Mouse (Mus musculus) stomach, postnatal 0 days (tissue): Measurements from ENCODE around the gene Sowaha. TPM values are rescaled to one million over a fixed set of nuclear protein-coding genes. Genes with fewer than 3 reads are reported as not detected.

Experiments used
- ATAC-seq: fragments of 200-750 bp; cut with Nextera tagmentation; 2 replicates; pipeline ENCODE4 v1.8.0; 2017; ENCODE audit not compliant: low FRiP score, low TSS enrichment
- DNase-seq: peaks from one replicate; pipeline ENCODE4 v3.0.0-alpha.2; 2016; ENCODE audit warnings: low spot score
- H3K27ac ChIP-seq: fragments of 300-500 bp; sonication (generic); replicated peaks from 2 replicates; pipeline ENCODE4 v1.5.1; 2014; ENCODE audit warnings: mild to moderate bottlenecking, control low read depth
- H3K27me3 ChIP-seq: fragments of 300-500 bp; sonication (generic); 2 replicates; pipeline ENCODE4 v1.6.1; 2014; ENCODE audit warnings: low read length; ENCODE audit not compliant: control insufficient read depth, insufficient read depth
- H3K36me3 ChIP-seq: fragments of 300-500 bp; sonication (generic); 2 replicates; pipeline ENCODE4 v1.6.1; 2014; ENCODE audit warnings: low read length, mixed read lengths; ENCODE audit not compliant: control insufficient read depth, insufficient read depth
- H3K4me1 ChIP-seq: fragments of 300-500 bp; sonication (generic); replicated peaks from 2 replicates; pipeline ENCODE4 v1.6.1; 2014; ENCODE audit warnings: antibody characterized with exemption; ENCODE audit not compliant: control insufficient read depth, insufficient read depth
- H3K4me2 ChIP-seq: fragments of 300-500 bp; sonication (generic); replicated peaks from 2 replicates; pipeline ENCODE4 v1.6.1; 2014; ENCODE audit warnings: low read depth, mild to moderate bottlenecking, control low read depth, moderate library complexity
- H3K4me3 ChIP-seq: fragments of 300-500 bp; sonication (generic); 2 replicates; pipeline ENCODE4 v1.5.1; 2014; ENCODE audit warnings: low read depth, low read length, control low read depth
- H3K9ac ChIP-seq: fragments of 300-500 bp; sonication (generic); 2 replicates; pipeline ENCODE4 v1.6.1; 2014; ENCODE audit warnings: mild to moderate bottlenecking, low read length, control low read depth, mixed read lengths
- H3K9me3 ChIP-seq: fragments of 300-500 bp; sonication (generic); 2 replicates; pipeline ENCODE4 v1.6.1; 2016; ENCODE audit warnings: low read length; ENCODE audit not compliant: control insufficient read depth
- CTCF ChIP-seq: IDR thresholded peaks from 2 replicates; pipeline ENCODE4 v1.5.1; 2016; ENCODE audit warnings: antibody characterized with exemption, low read depth, mild to moderate bottlenecking, moderate library complexity
- EP300 ChIP-seq: optimal IDR thresholded peaks from 2 replicates; pipeline ENCODE3; 2016; ENCODE audit warnings: antibody characterized with exemption
- WGBS: fragments of 180-500 bp; shearing (Covaris S2); extraction: QIAGEN DNeasy Blood & Tissue Kit; methylation state at CpG from one replicate; pipeline ENCODE4 v1.1.7; 2014; 5-methylcytosine and 5-hydroxymethylcytosine counted together
- polyA plus RNA-seq: library from polyadenylated mRNA; unstranded; fragments of >200 nt; fragmentation: Nextera tagmentation; extraction: Ambion mirVana; gene quantifications from 2 replicates; pipeline ENCODE4 v1.2.1, GENCODE M21; 2015

Sowaha gene
- polyA plus RNA-seq, 1 experiment from 2014 or later, result 0.91 TPM

GRCm38 (mm10) chr11:53523545-53524405 is 43.7 kb upstream of the Sowaha start:
- WGBS, result 75% methylated on average over 14 of the region's 14 CpGs
- Histone ChIP-seq H3K4me1 (peaks cover 2% of the 10 kb centered on the region; the same call in 1 of the 2 replicates), H3K4me3 (no peak overlapping the region), H3K4me2 (no peak overlapping the region), H3K36me3 (no peaks in the 10 kb centered on the region), H3K27ac (no peak overlapping the region), H3K9me3 (no peaks in the 10 kb centered on the region), H3K9ac (no peak overlapping the region), H3K27me3 (no peaks in the 10 kb centered on the region)
- TF ChIP-seq CTCF (no peak), EP300 (no peak)
- ATAC-seq, result no peak
- DNase-seq, result no peak

- Histone ChIP-seq H3K36me3 (no peaks in the 10 kb centered on the region), H3K27ac (no peak overlapping the region), H3K9me3 (no peaks in the 10 kb centered on the region), H3K27me3 (no peaks in the 10 kb centered on the region), H3K4me3 (no peak overlapping the region), H3K4me1 (peaks cover 2% of the 10 kb centered on the region; the same call in 1 of the 2 replicates), H3K4me2 (no peak overlapping the region), H3K9ac (peak overlapping the region; percentile 1; the same call in 1 of the 2 replicates)
- TF ChIP-seq EP300, result no peak
- no peak for TF ChIP-seq CTCF
- DNase-seq (no peak), ATAC-seq (no peak)
- 53% methylated on average over 9 of the region's 9 CpGs for WGBS
Measured at GRCm38 (mm10) chr11:53522930-53523329, 42.9 kb upstream of the Sowaha start.

- Histone ChIP-seq H3K4me2 (no peak overlapping the region), H3K4me1 (peaks cover 2% of the 10 kb centered on the region; the same call in 1 of the 2 replicates), H3K27ac (no peak overlapping the region), H3K36me3 (no peaks in the 10 kb centered on the region), H3K27me3 (no peaks in the 10 kb centered on the region), H3K9ac (no peak overlapping the region), H3K4me3 (no peak overlapping the region), H3K9me3 (no peaks in the 10 kb centered on the region)
- ATAC-seq (no peak), DNase-seq (no peak)
- 94% methylated on average over 3 of the region's 3 CpGs for WGBS
- TF ChIP-seq CTCF (no peak), EP300 (no peak)
Measured at GRCm38 (mm10) chr11:53522362-53522761, 42.3 kb upstream of the Sowaha start.

- H3K4me3 ChIP-seq, result peak overlapping the region; percentile 15; the same call in 1 of the 2 replicates
- peak overlapping the region; percentile 87 for H3K4me2 ChIP-seq
- H3K36me3 ChIP-seq, result no peaks in the 10 kb centered on the region
- DNase-seq (no peak), ATAC-seq (no peak)
- 62% methylated on average over 7 of the region's 7 CpGs for WGBS
- H3K9ac ChIP-seq, result no peak overlapping the region
- H3K9me3 ChIP-seq, result no peaks in the 10 kb centered on the region
- TF ChIP-seq EP300 (no peak), CTCF (no peak)
- H3K4me1 ChIP-seq, result peaks cover 2% of the 10 kb centered on the region; the same call in 1 of the 2 replicates
- H3K27ac ChIP-seq, result peak overlapping the region; percentile 89; the same call in 1 of the 2 replicates
- no peaks in the 10 kb centered on the region for H3K27me3 ChIP-seq
Measured at GRCm38 (mm10) chr11:53521821-53522131, 41.7 kb upstream of the Sowaha start.

- peak; percentile 57 for DNase-seq
- H3K27ac ChIP-seq, result peak overlapping the region; percentile 89
- peak; percentile 52 for ATAC-seq
Measured at GRCm38 (mm10) chr11:53521120-53521820, 41.2 kb upstream of the Sowaha start.

More at GRCm38 (mm10) chr11:53521120-53521820, 41.2 kb upstream of the Sowaha start:
- TF ChIP-seq EP300, result no peak
- TF ChIP-seq CTCF, result no peak
- no peaks in the 10 kb centered on the region for H3K36me3 ChIP-seq
- peak overlapping the region; percentile 87 for H3K4me2 ChIP-seq
- peaks cover 2% of the 10 kb centered on the region; the same call in 1 of the 2 replicates for H3K4me1 ChIP-seq
- no peaks in the 10 kb centered on the region for H3K9me3 ChIP-seq
- 30% methylated on average over 16 of the region's 16 CpGs for WGBS
- peak overlapping the region; percentile 78 for H3K4me3 ChIP-seq
- no peaks in the 10 kb centered on the region for H3K27me3 ChIP-seq
- no peak overlapping the region; the same call in 1 of the 2 replicates for H3K9ac ChIP-seq
